Mouse (Mus musculus) stomach, postnatal 0 days (tissue): ENCODE results near the gene Hist1h1d.
"Not testable (repeated sequence)": the region's sequence is repeated elsewhere in the genome, so short reads cannot be mapped to it uniquely, and the experiment has no call there.

Experiments
- CTCF ChIP-seq: IDR thresholded peaks from 2 replicates; pipeline ENCODE4 v1.5.1; 2016; ENCODE audit warnings: antibody characterized with exemption, low read depth, mild to moderate bottlenecking, moderate library complexity
- EP300 ChIP-seq: optimal IDR thresholded peaks from 2 replicates; pipeline ENCODE3; 2016; ENCODE audit warnings: antibody characterized with exemption

GRCm38 (mm10) chr13:23571504-23572217, 18.6 kb downstream of the Hist1h1d start:
- not testable (repeated sequence) for TF ChIP-seq CTCF, EP300
